Mouse (Mus musculus) testis, adult 2 months (tissue): ENCODE measurements around the gene Apaf1. TPM values are rescaled to one million over a fixed set of nuclear protein-coding genes. Genes with fewer than 3 reads are reported as not detected.

Source experiments
- H3K27ac ChIP-seq: fragments of 200-500 bp; 2 replicates; pipeline ENCODE4 v1.5.1; 2012; ENCODE audit warnings: low read depth, low read length; ENCODE audit not compliant: control insufficient read depth, insufficient read depth
- H3K27me3 ChIP-seq: fragments of 200-500 bp; 2 replicates; pipeline ENCODE4 v1.6.1; 2012; ENCODE audit warnings: mild to moderate bottlenecking, low read length, moderate library complexity; ENCODE audit not compliant: control insufficient read depth, insufficient read depth
- H3K36me3 ChIP-seq: fragments of 200-500 bp; 2 replicates; pipeline ENCODE4 v1.6.1; 2012; ENCODE audit warnings: mild to moderate bottlenecking, low read length; ENCODE audit not compliant: control insufficient read depth, insufficient read depth
- H3K4me1 ChIP-seq: fragments of 200-500 bp; 2 replicates; pipeline ENCODE4 v1.6.1; 2012; ENCODE audit warnings: low read length; ENCODE audit not compliant: control insufficient read depth, insufficient read depth
- H3K4me3 ChIP-seq: fragments of 200-500 bp; 2 replicates; pipeline ENCODE4 v1.5.1; 2012; ENCODE audit warnings: low read depth, mild to moderate bottlenecking, low read length, moderate library complexity, mixed read lengths; ENCODE audit not compliant: control insufficient read depth
- CTCF ChIP-seq: fragments of 200-500 bp; IDR thresholded peaks from 2 replicates; pipeline ENCODE4 v1.5.1; 2012; ENCODE audit warnings: low read depth, mild to moderate bottlenecking, inconsistent platforms, low read length, moderate library complexity; ENCODE audit not compliant: control insufficient read depth, insufficient read depth, insufficient replicate concordance
- POLR2A ChIP-seq: fragments of 200-500 bp; IDR thresholded peaks from 2 replicates; pipeline ENCODE4 v1.6.1; 2012; ENCODE audit warnings: low read depth, mild to moderate bottlenecking, inconsistent platforms, low read length, moderate library complexity; ENCODE audit not compliant: control insufficient read depth
- polyA plus RNA-seq: library from polyadenylated mRNA; depleted of rRNA; stranded (reverse); fragments of >200 nt; gene quantifications from 2 replicates; pipeline ENCODE4 v1.2.3, GENCODE M21; 2012

Apaf1 gene
- polyA plus RNA-seq, 1 experiment: 1.7 TPM

DNA sequence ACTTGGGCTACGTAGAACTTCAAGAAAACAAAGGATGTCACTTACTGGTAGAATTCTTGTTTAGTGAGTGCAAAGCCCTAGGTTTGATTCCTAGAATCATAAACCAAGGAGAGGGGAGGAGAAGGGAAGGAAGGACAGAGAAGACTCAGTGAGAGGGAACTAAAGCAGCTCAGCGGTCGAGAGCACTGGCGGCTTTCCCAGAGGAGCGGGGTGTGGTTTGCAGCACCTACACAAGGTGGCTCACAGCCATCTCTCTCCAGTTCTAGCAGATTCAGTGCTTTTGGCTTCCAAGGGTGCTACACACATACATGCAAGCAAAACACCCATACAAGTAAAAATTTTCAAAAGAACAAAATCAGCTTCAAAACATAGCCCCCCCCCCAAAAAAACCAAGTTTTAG is 82.7 kb downstream of the Apaf1 start:
- H3K4me1 ChIP-seq: no peaks in the 10 kb centered on the region
- TF ChIP-seq CTCF: no peak
- no peak for TF ChIP-seq POLR2A
- H3K4me3 ChIP-seq: no peak overlapping the region
- no peaks in the 10 kb centered on the region for H3K27me3 ChIP-seq
- no peak overlapping the region for H3K27ac ChIP-seq
- no peaks in the 10 kb centered on the region for H3K36me3 ChIP-seq

DNA sequence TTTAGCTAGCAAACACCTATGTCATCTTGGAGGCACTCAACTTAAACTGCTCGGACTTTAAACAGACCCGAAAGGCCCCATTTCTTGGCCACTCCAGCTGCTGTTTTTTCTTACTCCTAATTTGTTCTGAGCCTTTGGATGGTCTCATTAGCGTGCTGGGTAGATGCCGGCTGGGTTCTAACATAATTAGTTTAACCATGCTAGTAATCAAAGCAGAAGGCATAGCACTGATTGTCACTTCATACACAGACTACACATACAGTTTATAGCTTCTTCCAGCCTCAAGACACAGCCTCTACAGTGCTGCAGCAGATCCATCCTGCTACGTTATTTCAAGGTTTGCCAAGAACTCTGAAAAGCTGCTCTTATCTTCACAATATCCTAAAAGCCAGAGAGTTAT is 88.7 kb downstream of the Apaf1 start:
- Histone ChIP-seq H3K27ac (no peak overlapping the region), H3K4me3 (no peak overlapping the region), H3K27me3 (no peaks in the 10 kb centered on the region), H3K4me1 (no peaks in the 10 kb centered on the region), H3K36me3 (no peaks in the 10 kb centered on the region)
- TF ChIP-seq POLR2A (no peak), CTCF (no peak)

DNA sequence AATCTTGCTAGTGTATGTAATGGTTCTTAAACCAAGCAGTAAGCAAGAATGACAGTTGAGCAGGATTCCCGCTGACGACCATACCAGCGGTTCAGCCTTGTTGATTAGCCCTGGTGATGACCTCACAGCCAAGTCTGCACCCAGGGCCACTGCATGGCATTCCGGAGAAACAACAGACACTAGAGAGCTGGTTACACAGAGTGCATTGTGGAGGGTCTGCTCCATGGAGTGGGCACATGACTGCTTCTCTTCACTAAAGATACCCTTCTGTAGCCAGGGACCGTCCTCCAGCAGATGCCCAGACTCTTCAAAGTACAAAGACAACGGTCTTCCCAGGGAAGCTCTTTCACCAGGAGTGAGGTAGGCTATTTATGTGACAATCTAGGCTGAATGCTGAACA is 90.3 kb downstream of the Apaf1 start:
- Histone ChIP-seq H3K36me3 (no peaks in the 10 kb centered on the region), H3K4me3 (no peak overlapping the region)
- TF ChIP-seq POLR2A: no peak
- no peak for TF ChIP-seq CTCF

DNA sequence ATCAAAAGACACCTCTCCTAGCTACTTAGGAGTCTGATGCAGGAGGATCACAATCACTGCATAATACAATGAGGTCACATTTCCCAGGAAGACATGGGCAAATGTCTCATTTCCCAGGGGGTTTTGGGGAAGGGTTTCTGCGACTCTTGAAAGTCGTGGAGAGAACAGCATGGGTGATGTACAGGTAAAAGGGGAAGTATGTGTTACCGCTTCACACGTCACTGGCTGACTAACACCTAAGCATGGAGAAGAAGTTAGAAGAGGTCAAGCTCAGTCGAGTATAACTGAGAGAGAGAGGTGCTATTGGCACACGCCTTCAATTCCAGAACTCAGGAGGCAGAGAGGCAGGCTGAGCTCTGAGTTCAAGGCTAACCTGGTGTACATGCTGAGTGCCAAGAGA is 92.2 kb downstream of the Apaf1 start:
- H3K36me3 ChIP-seq: no peaks in the 10 kb centered on the region
- no peaks in the 10 kb centered on the region for H3K4me1 ChIP-seq
- H3K27ac ChIP-seq: no peak overlapping the region
- no peak overlapping the region for H3K4me3 ChIP-seq
- H3K27me3 ChIP-seq: no peaks in the 10 kb centered on the region
- TF ChIP-seq POLR2A (no peak), CTCF (no peak)

More for the DNA sequence above, 90.3 kb downstream of the Apaf1 start:
- H3K4me1 ChIP-seq: no peaks in the 10 kb centered on the region
- H3K27ac ChIP-seq: no peak overlapping the region
- no peaks in the 10 kb centered on the region for H3K27me3 ChIP-seq

DNA sequence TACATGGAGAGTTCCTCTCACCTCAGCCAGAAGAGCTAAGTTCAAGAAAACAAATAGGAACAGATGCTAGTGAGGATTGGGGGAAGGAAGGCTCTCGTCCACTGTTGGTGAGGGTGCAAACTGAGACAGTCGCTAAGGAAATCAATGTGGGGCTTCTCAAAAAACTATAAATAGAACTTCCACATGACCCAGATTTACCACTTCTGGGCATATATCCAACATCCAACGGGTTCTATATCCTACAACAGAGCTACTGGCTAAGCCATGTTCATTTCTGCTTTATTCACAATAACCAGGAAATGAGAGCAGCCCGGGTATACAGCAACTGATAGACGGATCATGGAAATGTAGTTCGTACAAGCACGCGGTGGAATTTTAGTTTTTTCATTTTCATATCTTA is 99.5 kb downstream of the Apaf1 start:
- no peak for TF ChIP-seq POLR2A
- no peak for TF ChIP-seq CTCF
- Histone ChIP-seq H3K36me3 (no peaks in the 10 kb centered on the region), H3K4me1 (no peaks in the 10 kb centered on the region), H3K4me3 (no peak overlapping the region), H3K27me3 (no peaks in the 10 kb centered on the region), H3K27ac (no peak overlapping the region)

DNA sequence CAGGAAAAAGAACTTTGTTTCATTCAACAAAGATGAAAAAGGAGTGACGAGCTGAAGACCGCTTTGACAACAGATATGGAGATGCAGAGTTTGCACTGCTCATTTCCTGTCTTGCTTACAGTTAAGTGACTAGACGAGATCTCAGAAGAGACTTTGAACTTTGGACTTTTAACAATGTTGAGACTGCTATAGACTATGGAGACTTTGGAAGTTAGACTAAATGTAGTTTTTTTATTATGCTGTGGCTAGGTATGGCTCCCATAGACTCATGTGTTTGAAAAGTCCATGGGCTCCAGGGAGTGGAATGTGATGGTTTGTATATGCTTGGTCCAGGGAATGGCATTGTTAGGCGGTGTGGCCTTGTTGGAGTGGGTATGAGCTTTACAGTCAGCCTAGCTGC is 100.8 kb downstream of the Apaf1 start:
- TF ChIP-seq POLR2A (no peak), CTCF (no peak)
- H3K27ac ChIP-seq: no peak overlapping the region

DNA sequence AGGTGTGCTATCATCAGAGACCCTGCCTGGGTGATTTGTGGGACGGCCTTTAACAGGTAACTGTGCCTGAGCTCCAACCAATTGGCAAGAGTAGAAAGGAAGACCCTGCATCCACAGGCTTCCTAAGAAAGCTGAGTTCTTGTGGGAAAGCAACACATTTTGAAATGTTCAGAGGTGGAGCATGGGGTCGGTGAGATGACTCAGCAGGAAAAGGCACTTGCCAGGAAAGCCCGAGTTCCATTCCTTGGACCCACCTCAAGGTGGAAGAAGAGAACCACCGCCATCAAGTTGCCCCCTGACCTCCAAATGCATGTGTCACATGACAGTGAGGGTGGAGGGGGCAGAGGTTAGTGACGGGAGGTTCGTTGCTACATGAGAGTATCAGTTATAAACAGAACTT is 108.1 kb downstream of the Apaf1 start:
- Histone ChIP-seq H3K27me3 (no peaks in the 10 kb centered on the region; the same call in 1 of the 2 replicates), H3K36me3 (no peaks in the 10 kb centered on the region), H3K27ac (no peak overlapping the region), H3K4me1 (peaks cover 6% of the 10 kb centered on the region), H3K4me3 (no peak overlapping the region)
- TF ChIP-seq POLR2A (no peak), CTCF (no peak)

More for the DNA sequence above, 100.8 kb downstream of the Apaf1 start:
- no peaks in the 10 kb centered on the region for H3K4me1 ChIP-seq
- H3K27me3 ChIP-seq: no peaks in the 10 kb centered on the region
- no peak overlapping the region for H3K4me3 ChIP-seq
- H3K36me3 ChIP-seq: no peaks in the 10 kb centered on the region

DNA sequence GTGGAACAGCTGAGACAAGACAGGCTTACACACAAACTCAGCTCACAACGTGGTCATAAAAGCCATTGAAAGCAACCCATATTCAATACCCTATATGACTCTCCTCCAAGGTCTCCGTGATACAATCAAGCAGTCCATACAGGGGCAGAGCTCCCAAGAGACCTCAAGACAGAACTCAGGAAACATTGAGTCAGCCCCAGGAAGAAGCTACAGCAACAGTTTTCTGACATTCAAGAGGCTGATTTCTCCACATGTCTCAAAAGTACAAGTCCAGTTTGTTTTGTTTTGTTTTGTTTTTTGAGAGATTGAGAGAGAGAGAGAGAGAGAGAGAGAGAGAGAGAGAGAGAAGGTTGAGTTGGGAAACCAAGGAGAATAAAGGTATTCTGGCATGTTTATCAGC is 108.5 kb downstream of the Apaf1 start:
- TF ChIP-seq CTCF: no peak
- TF ChIP-seq POLR2A: no peak
- Histone ChIP-seq H3K4me1 (peaks cover 10% of the 10 kb centered on the region), H3K36me3 (no peaks in the 10 kb centered on the region), H3K4me3 (no peak overlapping the region), H3K27ac (no peak overlapping the region), H3K27me3 (no peaks in the 10 kb centered on the region; the same call in 1 of the 2 replicates)
